Mouse (Mus musculus) c-Kit-negative CD71-positive TER-119-positive erythroid progenitor cells, embryonic 14.5 days (primary cell): Measurements from ENCODE around the gene Cbx1.
"Not testable (repeated sequence)": the region's sequence is repeated elsewhere in the genome, so short reads cannot be mapped to it uniquely, and the experiment has no call there.

Experiments
- DNase-seq: peaks from one replicate; pipeline ENCODE4 v3.0.0-alpha.2; 2013; ENCODE audit warnings: low read depth, low spot score

Cbx1 gene

DNA sequence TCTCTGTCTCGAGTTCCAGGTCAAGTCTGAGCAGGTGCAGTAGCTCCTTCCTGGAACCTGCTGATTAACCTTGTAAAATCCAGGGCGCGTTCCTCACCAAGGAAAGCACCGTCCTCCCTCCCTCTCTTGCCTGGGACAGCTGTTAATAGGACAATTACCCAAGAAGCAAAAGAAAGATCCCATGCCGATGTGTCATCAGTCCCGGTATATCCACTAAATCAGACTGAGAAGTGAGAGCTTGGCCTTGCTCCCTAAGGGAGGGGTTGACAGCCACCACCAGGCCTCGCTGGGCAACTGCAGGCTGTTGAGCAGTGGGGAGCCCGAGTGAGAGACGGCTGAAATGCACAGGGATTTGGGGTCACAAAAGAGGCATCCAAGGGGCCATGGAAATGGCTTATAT lies 48.4 kb downstream of the Cbx1 start:
- DNase-seq: no peak

DNA sequence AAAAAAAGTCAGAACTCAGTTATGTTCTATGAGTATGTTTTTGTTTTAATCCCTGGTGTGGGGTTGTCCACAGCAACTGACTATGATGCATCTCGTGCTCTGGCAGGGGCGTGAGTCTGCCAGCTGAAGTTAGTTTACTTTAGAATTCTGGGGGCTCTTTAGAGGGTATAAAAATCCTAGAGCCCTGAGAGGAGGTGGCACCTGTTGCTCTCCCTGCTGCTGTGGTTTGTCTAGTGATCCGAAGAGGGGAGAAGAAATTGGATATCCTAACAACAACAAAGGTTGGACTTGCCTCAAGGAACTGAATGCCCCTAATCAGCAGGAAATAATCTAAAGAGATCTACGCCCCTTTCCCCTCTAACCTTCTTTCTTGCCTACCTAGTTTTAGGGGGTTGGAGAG lies 49.4 kb downstream of the Cbx1 start:
- no peak for DNase-seq

GRCm38 (mm10) chr11:96839428-96839827 lies 50.5 kb downstream of the Cbx1 start:
- DNase-seq: no peak

DNA sequence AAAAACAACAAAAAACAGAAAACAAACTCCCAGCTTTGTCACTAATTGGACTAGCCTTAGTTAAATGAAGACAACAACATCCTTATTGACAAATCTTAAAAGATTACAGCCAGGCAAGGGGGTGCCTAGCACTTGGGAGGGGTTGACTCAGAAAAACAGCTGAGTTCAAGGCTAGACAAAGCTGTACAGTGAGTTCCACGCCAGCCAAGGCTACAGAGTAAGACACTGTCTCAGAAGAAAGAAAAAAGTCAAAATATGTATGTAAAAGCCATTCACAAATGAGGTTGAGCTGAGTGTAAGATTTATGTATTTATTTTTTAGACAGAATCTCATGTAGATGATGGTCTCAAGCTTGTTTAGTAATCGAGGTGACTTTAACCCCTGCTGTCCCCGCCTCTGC lies 51.0 kb downstream of the Cbx1 start:
- no peak for DNase-seq

DNA sequence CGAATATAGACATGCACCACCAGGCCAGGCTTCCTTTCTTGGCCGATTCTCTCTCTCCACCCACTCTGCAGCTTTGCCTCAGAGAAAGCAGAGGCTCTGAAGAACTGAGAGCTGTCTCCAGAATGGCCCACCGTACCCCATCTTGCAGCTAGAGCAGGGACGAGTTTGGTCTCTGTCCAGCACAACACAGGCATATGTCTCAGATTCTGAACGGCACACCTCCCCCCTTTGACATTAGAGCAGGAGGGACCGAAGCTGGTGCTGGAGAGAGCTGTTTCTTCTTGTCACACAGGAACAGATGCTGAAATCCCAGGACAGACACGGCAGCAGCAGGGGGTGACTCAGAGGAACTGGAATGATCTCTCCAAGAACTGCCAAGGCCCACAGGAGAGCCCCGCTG lies 51.4 kb downstream of the Cbx1 start:
- DNase-seq: no peak

DNA sequence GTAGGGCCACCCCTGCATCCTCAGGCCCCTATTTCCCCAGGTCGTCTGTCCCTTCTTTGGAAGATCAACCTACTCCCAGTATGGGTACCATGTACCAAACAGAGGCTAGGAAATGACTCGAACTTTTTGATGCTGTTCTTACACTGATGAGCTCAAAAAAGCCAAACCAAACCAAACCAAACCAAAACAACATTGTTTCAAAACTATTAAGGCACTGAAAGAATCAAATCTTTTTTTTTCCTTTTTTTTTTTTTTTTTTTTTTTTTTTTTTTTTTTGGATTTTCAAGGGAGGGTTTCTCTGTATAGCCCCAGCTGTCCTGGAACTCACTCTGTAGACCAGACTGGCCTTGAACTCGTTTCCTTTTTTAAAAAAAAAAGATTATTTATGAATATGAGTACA lies 54.7 kb downstream of the Cbx1 start:
- no peak for DNase-seq

DNA sequence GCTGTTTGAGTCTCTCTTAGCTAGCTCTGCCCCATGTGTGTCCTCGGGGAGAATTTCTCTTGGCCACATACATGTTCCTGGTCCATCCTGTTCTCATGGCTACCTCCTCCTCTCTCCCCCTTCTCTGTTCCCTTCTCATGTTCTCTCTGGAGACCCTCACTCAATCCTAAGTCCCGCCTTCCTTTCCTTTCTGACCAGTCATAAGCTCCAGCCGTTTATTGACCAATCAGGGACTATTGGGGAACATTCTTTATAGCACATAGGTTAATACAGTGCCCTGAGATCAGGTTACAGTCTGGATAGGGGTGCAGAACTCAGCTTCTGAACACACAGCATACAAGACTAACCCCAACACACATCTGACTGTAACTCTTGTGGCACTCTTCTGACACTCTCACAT lies 58.3 kb downstream of the Cbx1 start:
- DNase-seq: no peak

DNA sequence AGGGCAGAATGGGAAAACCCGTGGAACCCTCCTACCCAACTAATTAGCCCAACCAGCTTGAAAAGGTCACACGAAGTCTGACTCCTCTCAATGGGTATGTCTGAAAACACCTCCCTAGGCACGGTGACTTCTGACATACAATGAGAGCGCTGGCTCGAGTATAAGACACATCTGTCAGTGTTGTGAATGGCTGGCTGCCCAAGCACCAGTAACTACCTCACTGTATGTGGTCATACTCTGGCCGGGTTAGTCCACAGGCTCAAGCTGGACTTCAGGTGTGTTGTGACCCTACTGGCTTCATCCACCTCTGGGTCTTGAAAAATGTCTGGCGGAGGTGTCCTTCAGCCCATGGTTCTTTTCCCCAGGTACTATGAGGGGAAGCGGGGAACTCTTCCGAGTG lies 59.8 kb downstream of the Cbx1 start:
- no peak for DNase-seq

DNA sequence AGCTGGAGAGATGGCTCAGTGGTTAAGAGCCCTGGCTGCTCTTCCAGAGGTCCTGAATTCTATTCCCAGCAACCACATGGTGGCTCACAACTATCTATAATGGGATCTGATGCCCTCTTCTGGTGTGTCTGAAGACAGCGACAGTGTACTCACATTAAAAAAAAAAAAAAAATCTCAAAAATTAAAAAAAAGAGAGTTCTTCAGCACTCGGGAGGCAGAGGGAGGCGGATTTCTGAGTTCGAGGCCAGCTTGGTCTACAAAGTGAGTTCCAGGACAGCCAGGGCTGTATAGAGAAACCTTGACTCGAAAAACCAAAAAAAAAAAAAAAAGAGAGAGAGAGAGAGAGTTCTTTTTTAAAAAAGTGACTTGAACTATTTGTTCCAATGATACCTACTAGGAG lies 60.2 kb downstream of the Cbx1 start:
- DNase-seq: not testable (repeated sequence)

DNA sequence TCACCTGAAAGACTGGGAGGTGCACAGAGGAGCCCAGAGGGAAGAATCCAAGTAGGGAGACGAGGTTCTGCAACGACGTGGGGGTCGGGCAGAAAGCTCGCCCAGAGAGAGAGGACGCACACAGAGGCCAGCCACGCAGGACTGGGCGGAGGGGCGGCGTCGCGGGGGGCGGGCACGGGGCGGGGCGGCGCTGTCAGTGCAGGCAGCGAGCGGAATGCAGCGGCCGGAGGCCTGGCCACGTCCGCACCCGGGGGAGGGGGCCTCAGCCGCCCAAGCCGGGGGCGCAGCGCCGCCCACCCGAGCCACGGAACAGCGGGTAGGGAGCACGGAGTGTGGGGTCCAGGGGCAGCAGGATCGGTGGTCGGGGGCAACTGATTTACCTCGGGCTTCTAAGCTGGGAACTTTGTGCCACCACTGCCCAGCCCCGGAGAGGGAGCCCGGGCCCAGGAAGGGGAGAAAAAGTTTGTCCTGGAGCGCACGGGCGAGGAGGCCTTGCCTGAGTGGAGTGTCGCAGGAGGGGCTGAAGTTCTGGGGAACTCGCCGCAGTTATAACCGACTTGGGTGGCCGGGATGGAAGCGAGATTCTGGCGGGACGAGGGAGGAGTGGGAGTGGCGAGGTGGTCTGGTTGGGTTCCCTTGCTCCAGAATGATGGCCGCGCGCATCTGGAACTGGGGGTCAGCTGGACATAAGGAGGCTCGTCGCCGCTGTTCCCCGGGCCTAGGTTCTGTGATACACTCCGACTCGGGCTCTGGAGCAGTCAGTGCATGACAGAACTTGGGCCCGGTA lies 60.9 kb downstream of the Cbx1 start, which contains the start of gene Copz2:
Gene Copz2 (plus strand): TSS at position 190 of the 787 bp plus-strand sequence.
- no peak for DNase-seq

DNA sequence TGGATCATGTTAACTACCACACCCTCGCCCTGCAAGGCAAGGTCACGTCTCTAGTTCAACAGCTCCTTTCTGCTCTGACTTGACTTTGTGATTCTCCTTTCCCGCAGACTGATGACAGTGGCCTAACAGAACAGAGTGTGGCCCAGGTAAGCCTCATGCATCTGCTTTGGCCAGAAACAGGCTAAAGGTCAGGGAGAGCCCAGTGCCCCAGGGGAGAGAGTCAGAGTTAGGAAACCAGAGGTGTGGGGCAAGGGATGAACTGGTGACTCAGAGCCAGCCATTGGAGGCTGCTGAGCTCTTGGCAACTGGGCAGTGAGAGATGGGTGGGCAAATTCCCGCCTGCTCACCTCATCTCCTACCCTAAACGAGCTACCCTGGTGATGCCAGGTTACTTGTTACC lies 68.5 kb downstream of the Cbx1 start:
- DNase-seq: no peak
